In the genomic region with DNA sequence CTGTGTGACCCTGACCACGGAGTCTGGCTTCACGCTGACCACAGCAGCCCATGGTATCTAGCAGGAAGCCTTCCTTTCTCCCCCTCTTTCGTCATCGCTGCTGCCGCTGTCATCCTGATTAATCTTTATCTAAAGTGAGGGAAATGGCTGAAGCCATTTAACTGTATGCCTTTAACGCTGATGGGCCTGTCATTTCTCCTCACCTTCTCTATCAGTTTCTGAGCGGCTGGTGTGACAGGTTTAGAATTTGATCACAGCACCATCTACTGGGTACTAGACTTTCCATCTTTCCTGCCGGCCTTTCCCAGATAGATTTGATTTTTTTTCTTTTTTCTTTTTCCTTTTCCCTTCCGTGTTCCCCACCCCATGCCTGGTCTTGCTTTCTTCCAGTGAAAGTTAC, we compare ENCODE assay signal across 10 mouse cellular contexts.
DNase-seq lines count a peak whose midpoint lies in the region; ATAC-seq and TF ChIP-seq lines count a peak whose summit lies in the region.
"Had no signal": no experiment of that assay in that cellular context is flagged by ENCODE, and none has a peak within 500 bp of the region (broad histone marks: within the 10 kb centered on the region; RNA-seq: fewer than 3 reads in every experiment).

No protein-coding gene starts in this region.

- 37% methylated on average over 9 of the region's 9 CpGs for WGBS in limb, embryonic 14.5 days
- WGBS in limb, embryonic 10.5 days = 41% methylated on average over 9 of the region's 9 CpGs
- 21% methylated on average over 9 of the region's 9 CpGs for WGBS in midbrain, embryonic 11.5 days

- H3K36me3 ChIP-seq in limb, embryonic 14.5 days (ENCODE audit: control insufficient read depth, insufficient read depth, low read length) = no peaks in the 10 kb centered on the region
- H3K36me3 ChIP-seq in limb, embryonic 10.5 days = no peaks in the 10 kb centered on the region
- H3K36me3 ChIP-seq in midbrain, embryonic 11.5 days (ENCODE audit: control insufficient read depth, insufficient read depth, low read length) = no peaks in the 10 kb centered on the region

- no peak overlapping the region for H3K4me2 ChIP-seq in limb, embryonic 14.5 days (replicated peaks; ENCODE audit: low read depth, low read length, severe bottlenecking)
- peak overlapping the region; percentile 26; the same call in 1 of the 2 replicates for H3K4me2 ChIP-seq in midbrain, embryonic 11.5 days

- H3K4me3 ChIP-seq in limb, embryonic 14.5 days (replicated peaks; ENCODE audit: low read length) = no peak overlapping the region
- no peak overlapping the region for H3K4me3 ChIP-seq in limb, embryonic 10.5 days
- H3K4me3 ChIP-seq in midbrain, embryonic 11.5 days (ENCODE audit: low read depth, low read length) = no peak overlapping the region

- no peaks in the 10 kb centered on the region for H3K9me3 ChIP-seq in limb, embryonic 14.5 days (ENCODE audit: control insufficient read depth, low read length)
- H3K9me3 ChIP-seq in limb, embryonic 10.5 days (replicated peaks) = no peaks in the 10 kb centered on the region
- no peaks in the 10 kb centered on the region for H3K9me3 ChIP-seq in midbrain, embryonic 11.5 days (ENCODE audit: control insufficient read depth, low read length)

- H3K4me1 ChIP-seq in limb, embryonic 14.5 days (ENCODE audit: control insufficient read depth, insufficient read depth, low read length) = no peaks in the 10 kb centered on the region
- peaks cover 14% of the 10 kb centered on the region for H3K4me1 ChIP-seq in limb, embryonic 10.5 days
- peaks cover 11% of the 10 kb centered on the region; the same call in 1 of the 2 replicates for H3K4me1 ChIP-seq in midbrain, embryonic 11.5 days (ENCODE audit: control insufficient read depth, insufficient read depth, low read length)

- no peak overlapping the region for H3K9ac ChIP-seq in limb, embryonic 14.5 days (ENCODE audit: low read depth, low read length, severe bottlenecking)
- no peak overlapping the region for H3K9ac ChIP-seq in midbrain, embryonic 11.5 days (ENCODE audit: low read length)

- no peak overlapping the region for H3K27ac ChIP-seq in limb, embryonic 14.5 days (replicated peaks; ENCODE audit: low read depth, low read length)
- H3K27ac ChIP-seq in limb, embryonic 10.5 days = no peak overlapping the region
- H3K27ac ChIP-seq in midbrain, embryonic 11.5 days (ENCODE audit: low read depth, low read length) = no peak overlapping the region

- H3K27me3 ChIP-seq in limb, embryonic 14.5 days (ENCODE audit: control insufficient read depth, insufficient read depth, low read length) = no peaks in the 10 kb centered on the region
- peaks cover 36% of the 10 kb centered on the region for H3K27me3 ChIP-seq in limb, embryonic 10.5 days (ENCODE audit: low read depth, poor library complexity, severe bottlenecking)
- peaks cover 61% of the 10 kb centered on the region for H3K27me3 ChIP-seq in midbrain, embryonic 11.5 days (ENCODE audit: control insufficient read depth, insufficient read depth, low read length)

- DNase-seq in cerebellum, postnatal 14 days = peak; percentile 32 to 46
- DNase-seq in cerebellum, adult 9-11 months = no peak
- peak; percentile 14 for DNase-seq in limb, embryonic 14.5 days (ENCODE audit: low spot score)
- DNase-seq in limb, embryonic 10.5 days (ENCODE audit: low spot score) = no peak
- peak; percentile 59 for DNase-seq in embryo, embryonic 10.5 days (ENCODE audit: low spot score)
- DNase-seq in midbrain, embryonic 11.5 days (ENCODE audit: low spot score, missing footprints) = peak; percentile 89
- DNase-seq in urinary bladder, postnatal 14 days (ENCODE audit: low spot score) = no peak
- DNase-seq in gastrocnemius, postnatal 4 days (ENCODE audit: low spot score in 2 of 2) = no peak
- DNase-seq: kidney, adult 9 months; lung, adult 18-20 months had no signal

- no peak for ATAC-seq in limb, embryonic 14.5 days (ENCODE audit: low FRiP score, low read depth)
- ATAC-seq in midbrain, embryonic 11.5 days (ENCODE audit: low FRiP score) = 0 out of 2 replicates have a peak, but pooled peaks have one; percentile 7

- TF ChIP-seq POLR2A in limb, embryonic 14.5 days (IDR thresholded peaks at IDR 0.05; ENCODE audit: borderline replicate concordance, extremely low read depth, insufficient read depth, insufficient read length) = no peak

Comparison
In these comparisons a context has a peak if more than half of its experiments do, and no peak if none do; other contexts are left out.
1. DNase-seq: peak in cerebellum, postnatal 14 days (2 of 2), limb, embryonic 14.5 days (single experiment), embryo, embryonic 10.5 days (single experiment) and midbrain, embryonic 11.5 days (single experiment); none in cerebellum, adult 9-11 months (single experiment), limb, embryonic 10.5 days (single experiment), urinary bladder, postnatal 14 days (single experiment) and gastrocnemius, postnatal 4 days (0 of 2).